Mouse (Mus musculus) R1 (cell line): Measurements from ENCODE around the gene Cdc25a.

Experiments used
- DNase-seq: peaks from one replicate; pipeline ENCODE4 v3.0.0-alpha.2; 2018; ENCODE audit warnings: low read depth, low spot score

Cdc25a gene

GRCm38 (mm10) chr9:109892651-109893250 lies 17.4 kb downstream of the Cdc25a start:
- peak; percentile 89 for DNase-seq

- peak; percentile 92 for DNase-seq
Observed at GRCm38 (mm10) chr9:109894413-109895090, 19.2 kb downstream of the Cdc25a start.

GRCm38 (mm10) chr9:109895593-109895992 lies 20.2 kb downstream of the Cdc25a start:
- DNase-seq: no peak

GRCm38 (mm10) chr9:109896253-109897150 lies 21.1 kb downstream of the Cdc25a start:
- DNase-seq: no peak

GRCm38 (mm10) chr9:109898027-109898426 lies 22.6 kb downstream of the Cdc25a start:
- DNase-seq: peak; percentile 31

GRCm38 (mm10) chr9:109899361-109899760 lies 24.0 kb downstream of the Cdc25a start:
- DNase-seq: peak; percentile 87

GRCm38 (mm10) chr9:109899774-109900173 lies 24.4 kb downstream of the Cdc25a start:
- no peak for DNase-seq

- DNase-seq: peak; percentile 75
Observed at GRCm38 (mm10) chr9:109900604-109901003, 25.2 kb downstream of the Cdc25a start.

GRCm38 (mm10) chr9:109902246-109902645 lies 26.9 kb downstream of the Cdc25a start:
- peak; percentile 85 for DNase-seq

- DNase-seq: no peak
Observed at GRCm38 (mm10) chr9:109902740-109903139, 27.4 kb downstream of the Cdc25a start.

- no peak for DNase-seq
Observed at GRCm38 (mm10) chr9:109907300-109907699, 31.9 kb downstream of the Cdc25a start.

GRCm38 (mm10) chr9:109907774-109908465 lies 32.5 kb downstream of the Cdc25a start:
- DNase-seq: peak; percentile 79

- DNase-seq: peak; percentile 65
Observed at GRCm38 (mm10) chr9:109909102-109909501, 33.7 kb downstream of the Cdc25a start.

GRCm38 (mm10) chr9:109909926-109910325 lies 34.5 kb downstream of the Cdc25a start:
- peak; percentile 90 for DNase-seq

GRCm38 (mm10) chr9:109911779-109912178 lies 36.4 kb downstream of the Cdc25a start:
- DNase-seq: no peak

- peak; percentile 35 for DNase-seq
Observed at GRCm38 (mm10) chr9:109914269-109914926, 39.0 kb downstream of the Cdc25a start.

- DNase-seq: no peak
Observed at GRCm38 (mm10) chr9:109917931-109918330, 42.6 kb downstream of the Cdc25a start.

- DNase-seq: no peak
Observed at GRCm38 (mm10) chr9:109929131-109929530, 53.8 kb downstream of the Cdc25a start.

- DNase-seq: no peak
Observed at GRCm38 (mm10) chr9:109930063-109930462, 54.7 kb downstream of the Cdc25a start.

GRCm38 (mm10) chr9:109930752-109931151 lies 55.4 kb downstream of the Cdc25a start:
- DNase-seq: no peak
